Mouse (Mus musculus) thymus, adult 2 months (tissue): Measurements from ENCODE around the gene Tdp1.

Experiments
- CTCF ChIP-seq: fragments of 200-500 bp; IDR thresholded peaks from 2 replicates; pipeline ENCODE4 v1.5.1; 2012; ENCODE audit warnings: mild to moderate bottlenecking, control low read depth, low read length, moderate library complexity, borderline replicate concordance; ENCODE audit not compliant: control insufficient read depth, poor library complexity, insufficient read depth; ENCODE audit errors: extremely low read depth
- POLR2A ChIP-seq: fragments of 200-500 bp; IDR thresholded peaks from 2 replicates; pipeline ENCODE4 v1.6.1; 2012; ENCODE audit warnings: mild to moderate bottlenecking, low read length, control low read depth, moderate library complexity; ENCODE audit not compliant: control insufficient read depth, poor library complexity, insufficient read depth; ENCODE audit errors: extremely low read depth

DNA sequence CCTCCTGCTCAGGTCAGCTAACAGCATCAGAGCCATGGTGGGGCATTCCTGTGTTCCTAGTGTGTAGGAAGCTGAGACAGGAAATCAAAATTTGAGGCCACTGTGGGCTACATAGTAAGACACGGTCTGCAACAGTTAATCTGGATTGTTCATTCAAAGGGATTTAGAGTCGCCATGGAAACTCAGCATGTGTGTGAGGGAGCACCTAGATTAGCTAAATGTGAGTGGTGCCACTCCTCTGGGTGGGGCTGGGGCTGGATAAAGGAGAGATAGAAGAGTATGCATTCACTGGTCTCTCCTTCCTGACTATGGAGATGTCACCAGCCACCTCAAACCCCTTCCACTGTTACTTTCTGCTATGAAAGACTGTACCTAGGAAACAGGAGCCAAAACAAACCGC is 10.9 kb upstream of the Tdp1 start:
- TF ChIP-seq POLR2A, result no peak
- no peak for TF ChIP-seq CTCF
